Mouse (Mus musculus): Measurements from ENCODE around the gene Igtp. TPM values are rescaled to one million over a fixed set of nuclear protein-coding genes. Genes with fewer than 3 reads are reported as not detected.
"Not testable (repeated sequence)": the region's sequence is repeated elsewhere in the genome, so short reads cannot be mapped to it uniquely, and the experiment has no call there.

Gene Igtp
- total RNA-seq, 4 experiments from 2014 or later = 2.4 to 5.5 (median 3.6) TPM

- DNase-seq (ENCODE audit: low spot score in 2 of 2) = no peak
Observed at GRCm38 (mm10) chr11:58213673-58214342, 14.5 kb downstream of the Igtp start.

- peak in 1 of 2 experiments; percentile 29 for DNase-seq (ENCODE audit: low spot score in 2 of 2)
Observed at GRCm38 (mm10) chr11:58214391-58215048, 15.2 kb downstream of the Igtp start.

- not testable (repeated sequence) for DNase-seq (ENCODE audit: low spot score in 2 of 2)
Observed at GRCm38 (mm10) chr11:58215049-58215430, 15.7 kb downstream of the Igtp start.

- DNase-seq (ENCODE audit: low spot score in 2 of 2) = no peak
Observed at GRCm38 (mm10) chr11:58215814-58216213, 16.5 kb downstream of the Igtp start.

GRCm38 (mm10) chr11:58216823-58217222 is 17.5 kb downstream of the Igtp start:
- DNase-seq (ENCODE audit: low spot score in 2 of 2) = no peak

GRCm38 (mm10) chr11:58223751-58224150 is 24.4 kb downstream of the Igtp start:
- no peak for DNase-seq (ENCODE audit: low spot score in 2 of 2)

GRCm38 (mm10) chr11:58224313-58224712 is 25.0 kb downstream of the Igtp start:
- DNase-seq (ENCODE audit: low spot score in 2 of 2) = no peak

GRCm38 (mm10) chr11:58224872-58225271 is 25.5 kb downstream of the Igtp start:
- DNase-seq (ENCODE audit: low spot score in 2 of 2) = not testable (repeated sequence)

- peak; percentile 35 to 63 for DNase-seq (ENCODE audit: low spot score in 2 of 2)
Observed at GRCm38 (mm10) chr11:58225655-58226054, 26.3 kb downstream of the Igtp start.

- no peak for DNase-seq (ENCODE audit: low spot score in 2 of 2)
Observed at GRCm38 (mm10) chr11:58226425-58226824, 27.1 kb downstream of the Igtp start.

GRCm38 (mm10) chr11:58228021-58228420 is 28.7 kb downstream of the Igtp start:
- not testable (repeated sequence) for DNase-seq (ENCODE audit: low spot score in 2 of 2)

GRCm38 (mm10) chr11:58230396-58230910 is 31.1 kb downstream of the Igtp start:
- no peak for DNase-seq (ENCODE audit: low spot score in 2 of 2)

GRCm38 (mm10) chr11:58231156-58231555 is 31.8 kb downstream of the Igtp start:
- DNase-seq (ENCODE audit: low spot score in 2 of 2) = no peak

- DNase-seq (ENCODE audit: low spot score in 2 of 2) = not testable (repeated sequence)
Observed at GRCm38 (mm10) chr11:58234551-58234950, 35.2 kb downstream of the Igtp start.

- DNase-seq (ENCODE audit: low spot score in 2 of 2) = no peak
Observed at GRCm38 (mm10) chr11:58235152-58235551, 35.8 kb downstream of the Igtp start.

GRCm38 (mm10) chr11:58238840-58239791 is 39.8 kb downstream of the Igtp start:
- DNase-seq (ENCODE audit: low spot score in 2 of 2) = no peak

GRCm38 (mm10) chr11:58247294-58247693 is 47.9 kb downstream of the Igtp start:
- DNase-seq (ENCODE audit: low spot score in 2 of 2) = no peak

- DNase-seq (ENCODE audit: low spot score in 2 of 2) = no peak
Observed at GRCm38 (mm10) chr11:58249203-58249981, 50.0 kb downstream of the Igtp start.

- DNase-seq (ENCODE audit: low spot score in 2 of 2) = no peak
Observed at GRCm38 (mm10) chr11:58250550-58250949, 51.2 kb downstream of the Igtp start.

GRCm38 (mm10) chr11:58254411-58254810 is 55.1 kb downstream of the Igtp start:
- DNase-seq (ENCODE audit: low spot score in 2 of 2) = no peak

All from layer of hippocampus, adult 8-10 months (tissue).